Mouse (Mus musculus) adipocyte (in vitro differentiated cells): ENCODE results near the gene Selenon.

Experiments
- DNase-seq: peaks from one replicate; pipeline ENCODE4 v3.0.0-alpha.2; 2016; ENCODE audit warnings: low spot score

Gene Selenon

GRCm38 (mm10) chr4:134543261-134543660 lies 8.7 kb downstream of the Selenon start:
- DNase-seq, result peak; percentile 85

- no peak for DNase-seq
Observed at GRCm38 (mm10) chr4:134542726-134543125, 9.2 kb downstream of the Selenon start.

GRCm38 (mm10) chr4:134538997-134539580 lies 12.9 kb downstream of the Selenon start:
- DNase-seq, result no peak

GRCm38 (mm10) chr4:134535787-134536151 lies 16.2 kb downstream of the Selenon start:
- peak; percentile 48 for DNase-seq

GRCm38 (mm10) chr4:134534932-134535786 lies 16.8 kb downstream of the Selenon start, which contains the start of gene Mtfr1l:
Gene Mtfr1l (minus strand): TSS chr4:134535387.
- peak; percentile 95 for DNase-seq

- DNase-seq, result peak; percentile 69
Observed at GRCm38 (mm10) chr4:134534124-134534886, 17.7 kb downstream of the Selenon start.

GRCm38 (mm10) chr4:134533421-134533820 lies 18.5 kb downstream of the Selenon start:
- no peak for DNase-seq

- no peak for DNase-seq
Observed at GRCm38 (mm10) chr4:134532928-134533327, 19.0 kb downstream of the Selenon start.

GRCm38 (mm10) chr4:134526220-134526619 lies 25.7 kb downstream of the Selenon start:
- no peak for DNase-seq

GRCm38 (mm10) chr4:134525806-134526205 lies 26.2 kb downstream of the Selenon start:
- no peak for DNase-seq

- no peak for DNase-seq
Observed at GRCm38 (mm10) chr4:134523447-134523846, 28.5 kb downstream of the Selenon start.

GRCm38 (mm10) chr4:134519281-134519680 lies 32.7 kb downstream of the Selenon start:
- DNase-seq, result no peak

- DNase-seq, result no peak
Observed at GRCm38 (mm10) chr4:134518541-134518940, 33.4 kb downstream of the Selenon start.

GRCm38 (mm10) chr4:134517719-134518118 lies 34.2 kb downstream of the Selenon start:
- no peak for DNase-seq

- no peak for DNase-seq
Observed at GRCm38 (mm10) chr4:134516981-134517380, 35.0 kb downstream of the Selenon start.

- no peak for DNase-seq
Observed at GRCm38 (mm10) chr4:134515614-134516013, 36.4 kb downstream of the Selenon start.

- no peak for DNase-seq
Observed at GRCm38 (mm10) chr4:134514309-134514930, 37.5 kb downstream of the Selenon start.

GRCm38 (mm10) chr4:134512798-134513197 lies 39.2 kb downstream of the Selenon start:
- no peak for DNase-seq

GRCm38 (mm10) chr4:134511730-134512129 lies 40.2 kb downstream of the Selenon start:
- DNase-seq, result no peak

GRCm38 (mm10) chr4:134510845-134511411 lies 41.0 kb downstream of the Selenon start, which contains the start of gene Aunip:
Gene Aunip (plus strand): TSS chr4:134510999.
- peak; percentile 83 for DNase-seq

GRCm38 (mm10) chr4:134510396-134510795 lies 41.6 kb downstream of the Selenon start:
- no peak for DNase-seq

GRCm38 (mm10) chr4:134506713-134507112 lies 45.3 kb downstream of the Selenon start:
- DNase-seq, result no peak
